In the genomic region with DNA sequence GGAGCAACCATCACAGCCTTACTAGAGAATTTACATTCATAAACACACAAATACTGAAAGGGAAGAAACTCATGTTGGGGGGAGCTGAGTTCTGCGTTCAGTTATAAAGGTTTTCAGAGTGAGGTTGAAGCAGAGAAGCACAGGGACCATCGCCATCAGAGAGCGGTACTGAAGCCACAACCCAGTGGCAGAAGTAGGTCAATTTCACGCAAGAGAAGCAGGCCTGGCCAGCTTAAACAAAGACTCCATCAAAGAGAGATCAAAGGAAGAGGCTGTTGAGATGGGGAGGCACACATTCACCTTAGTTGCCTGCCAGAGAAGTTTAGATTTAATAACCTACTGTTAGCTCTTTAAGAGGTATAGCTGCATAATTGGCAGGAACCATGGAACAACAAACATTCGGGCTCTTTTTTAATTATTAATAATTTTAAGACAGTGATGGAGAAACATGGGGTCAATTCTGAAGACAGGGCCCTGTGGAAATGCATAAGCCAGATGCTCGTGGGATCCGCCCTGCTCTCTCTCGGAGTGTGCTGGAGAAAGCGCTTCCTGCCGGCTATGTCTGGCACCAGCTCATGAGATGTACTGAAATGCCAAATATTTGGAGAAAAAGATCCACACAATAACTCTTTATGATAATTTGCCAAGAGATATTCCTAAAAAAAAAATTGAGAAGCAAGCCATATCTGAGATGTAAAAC, we compare ENCODE assay signal across 14 mouse cellular contexts.
DNase-seq lines count a peak whose midpoint lies in the region; TF ChIP-seq lines count a peak whose summit lies in the region.
"Had no signal": no experiment of that assay in that cellular context is flagged by ENCODE, and none has a peak within 500 bp of the region (broad histone marks: within the 10 kb centered on the region; RNA-seq: fewer than 3 reads in every experiment).

No protein-coding gene starts in this region.

- H3K4me3 ChIP-seq in left cerebral cortex, adult 2 months, result no peak overlapping the region
- H3K4me3 ChIP-seq: forebrain, embryonic 15.5 days; limb, embryonic 12.5 days had no signal

- no peak overlapping the region for H3K27ac ChIP-seq in left cerebral cortex, adult 2 months
- H3K27ac ChIP-seq: forebrain, embryonic 15.5 days; limb, embryonic 12.5 days; liver, embryonic 14.5 days had no signal

- intact Hi-C loops in gastrocnemius, postnatal 14 days (cut with DNase I; ENCODE audit: low total_unique reads), result no loop called here
- intact Hi-C loops in left cerebral cortex, postnatal 4 days (cut with DNase I), result no loop called here
- intact Hi-C loops in left cerebral cortex, adult 2 months (cut with DNase I), result no loop called here

- no peak for TF ChIP-seq CTCF in left cerebral cortex, adult 2 months (IDR thresholded peaks at IDR 0.05)

- DNase-seq in gastrocnemius, postnatal 14 days, result peak; percentile 15
- DNase-seq in gastrocnemius, postnatal 10 days, result no peak
- DNase-seq in left cerebral cortex, postnatal 4 days, result peak; percentile 39
- no peak for DNase-seq in left cerebral cortex, adult 2 months (ENCODE audit: extremely low spot score in 1 of 2, low spot score in 2 of 2)
- DNase-seq in cerebellum, adult 8-10 months, result peak; percentile 43
- DNase-seq in retina, embryonic 14.5 days (ENCODE audit: low spot score), result peak; percentile 73
- no peak for DNase-seq in gastrocnemius, adult 8-10 months (ENCODE audit: low spot score in 2 of 2)
- no peak for DNase-seq in adrenal gland, postnatal 36 days
- DNase-seq: lung, postnatal 4 days; right cerebral cortex, postnatal 25 days; thymus, postnatal 36 days had no signal

Comparison
In these comparisons a context has a peak if more than half of its experiments do, and no peak if none do; other contexts are left out.
1. DNase-seq: peak in gastrocnemius, postnatal 14 days (single experiment), left cerebral cortex, postnatal 4 days (single experiment), cerebellum, adult 8-10 months (single experiment) and retina, embryonic 14.5 days (single experiment); none in gastrocnemius, postnatal 10 days (single experiment), left cerebral cortex, adult 2 months (0 of 2), gastrocnemius, adult 8-10 months (0 of 2) and adrenal gland, postnatal 36 days (0 of 2).